Mouse (Mus musculus): Measurements from ENCODE around the gene Gm43951.

Gm43951 gene

DNA sequence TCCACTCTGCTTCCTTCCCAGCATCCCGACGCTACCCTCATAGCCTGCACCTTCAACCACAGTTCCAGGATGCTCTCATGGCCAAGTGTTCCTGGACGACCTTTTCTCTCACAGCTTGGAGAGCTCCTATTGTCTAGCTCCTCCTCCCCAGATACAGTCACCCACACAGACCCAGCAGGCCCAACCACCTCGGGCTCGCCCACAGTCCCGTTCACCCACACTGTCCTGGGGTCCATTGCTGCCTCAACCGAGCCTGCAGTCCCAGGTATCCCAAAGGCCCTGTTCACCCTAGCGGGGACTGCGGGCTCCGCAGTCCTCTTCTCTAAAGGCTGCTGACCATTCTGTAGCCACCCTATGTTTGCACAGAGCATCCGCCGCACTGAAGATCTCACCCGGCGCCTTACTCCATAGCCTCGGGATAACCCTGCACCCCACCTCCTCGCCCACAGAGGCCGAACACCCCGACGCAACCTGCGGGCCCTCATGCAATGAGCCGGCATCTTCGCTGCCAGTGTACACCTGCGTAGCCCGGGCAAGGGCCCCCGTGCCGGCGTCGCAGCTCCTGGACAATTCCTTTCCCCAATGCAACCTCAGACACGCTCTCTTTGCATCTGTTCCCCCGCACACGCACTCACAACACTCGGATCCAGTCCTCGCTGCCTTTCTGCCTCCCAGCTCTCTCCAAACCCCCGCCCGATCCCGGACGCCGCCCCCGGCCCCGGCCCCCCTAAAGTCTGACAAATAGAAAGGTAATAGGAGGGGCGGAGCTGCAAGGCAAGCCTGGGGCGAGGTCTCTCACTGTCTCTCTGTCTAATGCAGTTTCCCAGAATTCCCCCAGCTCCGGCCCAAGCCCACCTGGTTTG, at the start of gene Gm43951:
TSS of gene Gm43951 (minus strand) at position 500 of the 863 bp plus-strand sequence.
- DNase-seq (ENCODE audit: low spot score), result peak; percentile 58

- DNase-seq (ENCODE audit: low spot score), result no peak
Measured at GRCm38 (mm10) chr11:72256441-72256840, 49.8 kb upstream of the Gm43951 start.

DNA sequence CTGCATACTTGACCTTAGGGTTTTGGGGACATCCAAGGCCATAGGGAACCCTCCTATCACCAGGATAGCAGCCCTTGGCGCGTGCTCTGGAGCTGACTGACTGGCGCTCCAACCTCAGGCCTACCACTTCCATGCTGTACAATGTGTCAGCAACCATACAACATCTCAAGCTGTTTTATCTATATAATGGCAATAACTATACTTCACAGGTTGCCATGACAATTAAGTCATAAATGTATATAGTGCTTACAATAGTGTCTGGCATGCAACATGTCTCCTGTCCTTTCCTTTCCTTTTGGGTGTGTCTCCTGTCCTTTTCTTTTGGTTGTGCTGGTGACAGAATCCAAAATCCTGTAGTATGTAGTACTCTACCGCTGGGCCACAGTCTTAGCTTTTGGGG, 49.0 kb upstream of the Gm43951 start:
- DNase-seq (ENCODE audit: low spot score), result no peak

- DNase-seq (ENCODE audit: low spot score), result no peak
Measured at GRCm38 (mm10) chr11:72245196-72245753, 38.6 kb upstream of the Gm43951 start.

DNA sequence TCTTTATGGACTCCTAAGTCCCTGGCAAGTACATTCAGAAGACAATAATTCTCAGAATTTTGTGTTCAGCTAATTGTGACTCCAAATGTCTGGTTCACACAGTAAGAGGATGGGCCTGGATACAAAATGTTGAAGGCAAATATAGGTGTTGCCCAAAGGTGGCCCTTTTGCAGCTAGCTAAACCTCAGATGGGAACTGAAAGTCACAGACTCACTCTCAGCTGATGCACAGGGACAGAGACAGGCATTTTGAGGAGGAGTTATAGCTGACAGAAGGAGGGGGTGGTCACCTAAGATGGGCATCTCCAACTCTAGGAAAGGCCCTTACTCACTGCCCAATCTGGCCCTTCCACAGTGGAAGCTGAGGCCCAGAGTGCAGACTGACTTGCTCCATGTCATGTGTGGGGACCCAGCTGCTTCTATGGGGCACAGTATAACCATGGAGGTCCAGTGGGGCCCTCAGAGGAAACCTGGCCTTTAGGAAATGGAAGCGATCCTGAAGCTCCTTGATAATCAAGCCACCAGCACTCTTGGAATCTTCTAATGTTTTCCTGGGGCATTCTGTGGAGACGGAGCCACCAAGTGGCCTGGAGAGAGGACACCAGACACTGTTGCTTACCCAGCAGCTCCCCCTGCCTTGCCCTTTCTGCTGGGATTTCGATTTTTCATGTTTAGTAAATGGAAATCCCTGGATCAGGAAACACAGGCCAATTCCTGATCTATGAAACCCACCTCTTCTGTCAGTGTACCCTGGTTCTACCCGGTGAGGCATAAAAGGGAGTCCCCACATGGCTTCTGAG, 33.6 kb upstream of the Gm43951 start:
- no peak for DNase-seq (ENCODE audit: low spot score)

DNA sequence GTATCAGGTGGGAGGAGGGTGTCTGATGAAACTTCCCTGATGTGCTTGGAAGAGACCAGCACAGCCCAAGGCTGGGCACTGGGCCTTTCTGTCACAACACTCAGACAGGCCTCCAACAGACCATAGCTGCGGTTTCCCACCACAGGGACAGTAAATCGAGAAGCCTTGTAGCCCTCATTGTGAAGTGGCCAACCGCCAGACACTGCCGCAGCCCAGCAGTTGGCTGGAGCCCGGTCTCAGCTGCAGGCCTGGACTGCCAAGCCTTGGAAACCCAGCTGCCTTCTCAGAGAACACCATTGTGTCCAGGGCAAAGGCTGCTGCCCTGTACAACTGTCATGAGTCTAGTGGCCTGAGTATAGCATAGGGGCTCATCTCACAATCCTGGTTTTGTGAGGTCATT, 27.4 kb upstream of the Gm43951 start:
- DNase-seq (ENCODE audit: low spot score), result no peak

GRCm38 (mm10) chr11:72232991-72233390, 26.4 kb upstream of the Gm43951 start:
- DNase-seq (ENCODE audit: low spot score), result no peak

- no peak for DNase-seq (ENCODE audit: low spot score)
Measured at GRCm38 (mm10) chr11:72232068-72232467, 25.4 kb upstream of the Gm43951 start.

DNA sequence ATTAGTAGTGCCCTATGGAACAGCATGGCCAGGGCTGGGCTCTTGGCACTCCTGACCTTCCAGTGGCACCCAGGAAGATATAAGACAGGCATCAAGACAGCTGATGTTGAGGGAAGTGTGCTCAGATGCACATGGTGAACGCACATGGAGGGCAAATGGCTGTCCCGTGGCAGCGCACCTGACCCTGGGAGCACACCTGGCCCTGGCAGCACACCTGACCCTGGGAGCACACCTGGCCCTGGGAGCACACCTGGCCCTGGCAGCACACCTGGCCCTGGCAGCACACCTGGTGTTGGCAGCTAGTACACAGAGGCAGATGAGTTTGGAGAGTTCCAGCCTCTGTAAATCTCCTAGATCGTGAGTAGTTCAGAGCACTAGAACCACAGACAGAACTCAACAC, 21.9 kb upstream of the Gm43951 start:
- no peak for DNase-seq (ENCODE audit: low spot score)

- no peak for DNase-seq (ENCODE audit: low spot score)
Measured at GRCm38 (mm10) chr11:72226901-72227300, 20.3 kb upstream of the Gm43951 start.

- DNase-seq (ENCODE audit: low spot score), result peak; percentile 47
Measured at GRCm38 (mm10) chr11:72226020-72226791, 19.6 kb upstream of the Gm43951 start.

DNA sequence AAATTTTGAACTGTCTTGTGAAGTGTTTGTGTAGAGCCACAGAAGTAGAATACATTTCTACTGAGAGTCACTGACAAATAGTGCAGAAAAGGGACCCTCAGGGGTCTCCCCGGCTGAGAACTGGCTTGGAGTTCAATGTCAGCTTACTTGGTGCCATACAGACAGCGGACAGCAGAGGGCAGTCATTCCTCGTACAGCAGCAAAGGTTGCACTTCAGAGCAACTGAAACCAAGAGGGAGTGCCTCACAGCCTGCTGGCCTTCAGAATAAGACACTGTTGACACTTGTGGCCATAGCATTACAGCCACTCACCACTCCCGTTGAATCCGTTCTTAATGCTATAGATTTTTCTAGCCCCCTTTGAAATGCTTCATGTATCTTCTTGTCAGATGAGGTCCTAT, 18.2 kb upstream of the Gm43951 start:
- peak; percentile 89 for DNase-seq (ENCODE audit: low spot score)

DNA sequence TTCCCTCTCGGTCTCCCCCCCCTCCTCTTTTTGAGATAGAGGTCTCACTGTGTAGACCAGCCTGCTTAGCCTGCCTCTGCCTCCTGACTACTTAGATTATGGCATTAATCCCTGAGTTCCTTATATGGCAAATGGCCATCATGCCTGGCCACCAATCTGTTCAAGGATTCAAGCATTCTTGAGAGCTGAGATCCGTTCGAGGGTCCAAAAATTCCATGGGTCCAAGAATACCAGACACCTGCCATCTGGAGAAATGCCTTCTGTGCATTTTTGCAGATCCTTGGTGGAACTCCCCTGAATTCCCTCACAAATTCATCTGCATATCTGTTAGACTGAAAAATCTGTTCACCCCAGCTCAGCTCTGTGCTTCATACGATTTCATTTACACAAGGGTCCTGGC, 16.8 kb upstream of the Gm43951 start:
- DNase-seq (ENCODE audit: low spot score), result no peak

DNA sequence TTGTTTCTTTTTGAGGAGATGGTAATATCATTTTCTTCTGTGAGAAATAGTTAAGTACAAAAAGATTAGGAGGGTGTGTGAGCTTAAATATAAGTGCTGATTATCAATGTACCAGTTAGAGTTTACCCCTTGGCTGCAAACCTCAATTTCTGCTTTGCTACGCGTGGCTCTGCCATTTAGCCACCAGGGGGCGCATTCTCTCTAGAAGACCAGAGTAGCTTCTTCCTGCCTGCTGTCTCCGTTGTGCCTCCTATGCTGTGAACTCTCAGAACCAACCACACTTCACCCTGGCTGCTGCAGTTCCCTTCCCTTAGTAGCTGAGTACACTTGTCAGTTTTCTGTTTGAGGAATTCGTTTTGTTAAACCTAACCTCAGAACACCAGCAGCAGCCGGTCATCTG, 14.6 kb upstream of the Gm43951 start:
- DNase-seq (ENCODE audit: low spot score), result peak; percentile 85

- no peak for DNase-seq (ENCODE audit: low spot score)
Measured at GRCm38 (mm10) chr11:72217116-72217515, 10.5 kb upstream of the Gm43951 start.

GRCm38 (mm10) chr11:72215410-72215797, 8.8 kb upstream of the Gm43951 start, which contains the start of gene Med31:
Gene Med31, minus strand, starts transcription at chr11:72215592.
- peak; percentile 82 for DNase-seq (ENCODE audit: low spot score)

- peak; percentile 96 for DNase-seq (ENCODE audit: low spot score)
Measured at GRCm38 (mm10) chr11:72214591-72215409, 8.2 kb upstream of the Gm43951 start.

- no peak for DNase-seq (ENCODE audit: low spot score)
Measured at GRCm38 (mm10) chr11:72207834-72208377, 1.3 kb upstream of the Gm43951 start.

- DNase-seq (ENCODE audit: low spot score), result peak; percentile 91
Measured at GRCm38 (mm10) chr11:72207204-72207833, 679 bp upstream of the Gm43951 start, which contains the start of the genes 4933427D14Rik and Txndc17. Gene 4933427D14Rik, minus strand, starts transcription at chr11:72207459. Gene Txndc17, plus strand, starts transcription at chr11:72207547.

GRCm38 (mm10) chr11:72205256-72205655, 1.4 kb downstream of the Gm43951 start:
- DNase-seq (ENCODE audit: low spot score), result no peak

Data from testis, postnatal 10 days (tissue).